Mouse (Mus musculus) intestine, postnatal 0 days (tissue): ENCODE data around the gene Gm10295. TPM values are rescaled to one million over a fixed set of nuclear protein-coding genes. Genes with fewer than 3 reads are reported as not detected.

ENCODE experiments used
- ATAC-seq: fragments of 200-750 bp; cut with Nextera tagmentation; 2 replicates; pipeline ENCODE4 v1.8.0; 2017; ENCODE audit warnings: mild to moderate bottlenecking, moderate TSS enrichment, moderate library complexity
- H3K27ac ChIP-seq: fragments of 300-500 bp; sonication (generic); 2 replicates; pipeline ENCODE4 v1.5.1; 2014; ENCODE audit warnings: mild to moderate bottlenecking, low read depth, low read length, moderate library complexity
- H3K27me3 ChIP-seq: fragments of 300-500 bp; sonication (generic); replicated peaks from 2 replicates; pipeline ENCODE4 v1.6.1; 2014; ENCODE audit warnings: low read length, mixed read lengths; ENCODE audit not compliant: control insufficient read depth, insufficient read depth
- H3K36me3 ChIP-seq: fragments of 300-500 bp; sonication (generic); 2 replicates; pipeline ENCODE4 v1.6.1; 2014; ENCODE audit warnings: mild to moderate bottlenecking, moderate library complexity; ENCODE audit not compliant: control insufficient read depth, insufficient read depth
- H3K4me1 ChIP-seq: fragments of 300-500 bp; sonication (generic); replicated peaks from 2 replicates; pipeline ENCODE4 v1.6.1; 2014; ENCODE audit warnings: antibody characterized with exemption, low read length, mixed read lengths; ENCODE audit not compliant: control insufficient read depth, insufficient read depth
- H3K4me2 ChIP-seq: fragments of 300-500 bp; sonication (generic); replicated peaks from 2 replicates; pipeline ENCODE4 v1.6.1; 2014; ENCODE audit warnings: low read depth, mild to moderate bottlenecking, moderate library complexity
- H3K4me3 ChIP-seq: fragments of 300-500 bp; sonication (generic); 2 replicates; pipeline ENCODE4 v1.5.1; 2014; ENCODE audit warnings: low read depth, low read length
- H3K9ac ChIP-seq: fragments of 300-500 bp; sonication (generic); 2 replicates; pipeline ENCODE4 v1.6.1; 2014; ENCODE audit warnings: mild to moderate bottlenecking, low read depth, low read length
- H3K9me3 ChIP-seq: fragments of 300-500 bp; sonication (generic); 2 replicates; pipeline ENCODE4 v1.6.1; 2016; ENCODE audit warnings: mixed run types; ENCODE audit not compliant: control insufficient read depth
- CTCF ChIP-seq: sonication (generic); IDR thresholded peaks from 2 replicates; pipeline ENCODE4 v1.5.1; 2016; ENCODE audit warnings: low read depth, mild to moderate bottlenecking, control low read depth, antibody characterized with exemption, moderate library complexity
- WGBS: fragments of 180-500 bp; shearing (Covaris S2); extraction: QIAGEN DNeasy Blood & Tissue Kit; methylation state at CpG from one replicate; pipeline ENCODE4 v1.1.7; 2014; 5-methylcytosine and 5-hydroxymethylcytosine counted together
- polyA plus RNA-seq: library from polyadenylated mRNA; unstranded; fragments of >200 nt; fragmentation: Nextera tagmentation; extraction: Ambion mirVana; gene quantifications from 2 replicates; pipeline ENCODE4 v1.2.1, GENCODE M21; 2015

Gm10295 gene
- polyA plus RNA-seq, 1 experiment from 2014 or later = not detected

DNA sequence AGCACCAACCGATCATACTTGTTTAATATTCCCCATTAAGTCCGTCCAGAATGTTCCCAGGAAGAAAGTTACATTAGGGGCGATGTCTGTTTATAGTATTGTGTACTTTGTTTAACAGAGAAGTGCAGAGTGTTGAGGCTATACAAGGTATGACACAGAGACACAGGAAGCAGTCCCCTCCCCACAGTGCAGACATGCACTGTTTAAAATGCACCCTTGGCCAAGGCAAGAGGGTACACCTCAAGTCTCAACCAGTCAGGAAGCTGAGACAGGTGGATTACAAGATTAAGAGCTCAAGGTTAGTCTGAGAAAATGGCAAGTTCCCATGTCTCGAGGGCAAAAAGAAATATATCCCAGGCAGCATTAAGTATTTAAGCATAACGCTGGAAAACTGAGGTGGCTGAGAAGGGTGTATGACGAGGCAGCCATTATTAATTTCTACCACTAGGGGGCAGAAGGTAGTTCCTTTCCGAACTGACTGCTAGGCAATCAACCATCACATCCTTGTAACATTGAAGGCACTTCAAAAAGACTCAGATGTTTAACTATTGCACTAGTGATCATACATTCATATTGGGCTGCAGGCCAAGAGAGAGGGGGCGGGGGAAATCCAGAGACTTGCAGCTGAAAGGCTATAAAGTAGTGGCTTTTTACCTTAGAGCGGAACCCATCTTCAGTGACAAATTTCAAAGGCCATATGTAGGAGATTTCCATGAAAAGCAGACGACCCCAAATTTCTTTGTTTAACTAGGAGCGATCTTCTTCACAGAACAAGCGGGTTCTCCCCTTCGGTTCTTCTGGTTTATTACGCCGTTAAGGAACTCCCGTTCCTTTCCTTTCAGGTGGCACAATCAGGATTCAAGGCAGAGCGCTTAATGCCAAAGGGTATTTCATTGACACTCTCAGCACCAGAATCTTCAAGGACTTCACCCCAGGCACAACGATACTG lies 27.8 kb upstream of the Gm10295 start:
- H3K4me2 ChIP-seq = no peak overlapping the region
- H3K4me1 ChIP-seq = no peaks in the 10 kb centered on the region
- no peaks in the 10 kb centered on the region for H3K27me3 ChIP-seq

GRCm38 (mm10) chr7:71377983-71378382 lies 26.7 kb upstream of the Gm10295 start:
- no peaks in the 10 kb centered on the region for H3K36me3 ChIP-seq
- H3K4me1 ChIP-seq = no peaks in the 10 kb centered on the region
- TF ChIP-seq CTCF = no peak
- no peak overlapping the region for H3K4me2 ChIP-seq
- WGBS = 75% methylated on average over 6 of the region's 6 CpGs
- no peak overlapping the region for H3K9ac ChIP-seq
- no peaks in the 10 kb centered on the region for H3K9me3 ChIP-seq
- H3K27me3 ChIP-seq = no peaks in the 10 kb centered on the region
- no peak overlapping the region for H3K4me3 ChIP-seq
- no peak overlapping the region for H3K27ac ChIP-seq
- ATAC-seq = no peak

More for the DNA sequence above, 27.8 kb upstream of the Gm10295 start:
- Histone ChIP-seq H3K9ac (no peak overlapping the region), H3K36me3 (no peaks in the 10 kb centered on the region), H3K9me3 (no peaks in the 10 kb centered on the region), H3K27ac (no peak overlapping the region), H3K4me3 (no peak overlapping the region)
- peak; percentile 80 for TF ChIP-seq CTCF
- WGBS = 69% methylated on average over 18 of the region's 18 CpGs
- no peak for ATAC-seq

- H3K9me3 ChIP-seq = no peaks in the 10 kb centered on the region
- no peaks in the 10 kb centered on the region for H3K27me3 ChIP-seq
- no peak overlapping the region for H3K4me2 ChIP-seq
- no peaks in the 10 kb centered on the region for H3K4me1 ChIP-seq
- H3K4me3 ChIP-seq = no peak overlapping the region
- 18% methylated on average over 5 of the region's 5 CpGs for WGBS
- no peak overlapping the region for H3K9ac ChIP-seq
- ATAC-seq = no peak
- H3K27ac ChIP-seq = no peak overlapping the region
- no peaks in the 10 kb centered on the region for H3K36me3 ChIP-seq
- no peak for TF ChIP-seq CTCF
Observed at GRCm38 (mm10) chr7:71374059-71374458, 22.8 kb upstream of the Gm10295 start.

DNA sequence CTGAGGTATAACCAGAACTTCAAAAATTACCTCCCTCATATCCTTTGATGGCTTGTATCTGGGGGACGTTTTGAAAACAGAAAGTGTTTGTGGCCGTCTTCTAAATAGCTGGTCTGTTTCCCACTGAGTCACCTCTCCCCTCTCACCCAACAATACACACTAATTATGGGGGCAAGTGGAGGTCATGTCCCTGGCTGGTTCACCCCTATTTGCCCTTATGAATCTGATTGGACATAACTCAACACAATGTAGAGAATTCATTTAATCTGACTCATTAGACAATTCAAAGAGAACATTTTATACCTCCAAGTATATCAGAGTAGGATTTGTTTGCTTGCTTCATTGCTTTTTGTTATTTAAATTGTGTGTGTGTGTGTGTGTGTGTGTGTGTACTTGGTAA lies 20.6 kb upstream of the Gm10295 start:
- Histone ChIP-seq H3K4me1 (no peaks in the 10 kb centered on the region), H3K9ac (no peak overlapping the region), H3K27ac (no peak overlapping the region), H3K4me2 (no peak overlapping the region), H3K27me3 (no peaks in the 10 kb centered on the region), H3K36me3 (no peaks in the 10 kb centered on the region), H3K4me3 (no peak overlapping the region), H3K9me3 (no peaks in the 10 kb centered on the region)
- WGBS = 64% methylated on average over 2 of the region's 2 CpGs
- TF ChIP-seq CTCF = no peak
- no peak for ATAC-seq

GRCm38 (mm10) chr7:71370746-71371145 lies 19.5 kb upstream of the Gm10295 start:
- no peaks in the 10 kb centered on the region for H3K9me3 ChIP-seq
- H3K4me2 ChIP-seq = no peak overlapping the region
- H3K4me1 ChIP-seq = no peaks in the 10 kb centered on the region
- no peak overlapping the region for H3K27ac ChIP-seq
- no peak overlapping the region for H3K4me3 ChIP-seq
- WGBS = 59% methylated on average over 2 of the region's 2 CpGs
- TF ChIP-seq CTCF = no peak
- H3K27me3 ChIP-seq = no peaks in the 10 kb centered on the region
- H3K9ac ChIP-seq = no peak overlapping the region
- H3K36me3 ChIP-seq = no peaks in the 10 kb centered on the region
- no peak for ATAC-seq

DNA sequence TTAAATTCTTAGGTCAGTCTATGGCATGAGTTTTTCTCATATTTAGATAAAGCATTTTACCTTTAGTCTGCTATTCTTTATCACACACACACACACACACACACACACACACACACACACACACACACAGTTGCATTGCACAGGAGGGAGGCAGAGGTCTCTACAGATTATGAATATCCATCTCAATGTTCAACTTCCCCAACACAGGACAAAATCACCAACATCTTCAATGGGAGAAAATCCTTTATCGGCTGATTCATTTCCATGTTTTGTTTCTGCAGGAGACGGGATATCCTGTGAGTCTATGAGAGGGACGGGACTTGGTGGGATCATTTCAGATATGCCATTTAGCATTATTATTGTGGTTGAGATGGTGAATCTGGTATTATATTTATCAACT lies 18.8 kb upstream of the Gm10295 start:
- no peak for TF ChIP-seq CTCF
- Histone ChIP-seq H3K27me3 (no peaks in the 10 kb centered on the region), H3K4me3 (no peak overlapping the region), H3K4me1 (no peaks in the 10 kb centered on the region), H3K4me2 (no peak overlapping the region), H3K9me3 (no peaks in the 10 kb centered on the region), H3K27ac (no peak overlapping the region), H3K9ac (no peak overlapping the region), H3K36me3 (no peaks in the 10 kb centered on the region)
- 89% methylated on average over 3 of the region's 3 CpGs for WGBS
- ATAC-seq = no peak
